Mouse (Mus musculus): ENCODE measurements around the gene Mpdz.

Gene Mpdz

GRCm38 (mm10) chr4:81280098-81280497 is 162.5 kb downstream of the Mpdz start:
- DNase-seq (ENCODE audit: low spot score) = no peak

- no peak for DNase-seq (ENCODE audit: low spot score)
Observed at GRCm38 (mm10) chr4:81279451-81279850, 163.2 kb downstream of the Mpdz start.

GRCm38 (mm10) chr4:81275957-81276715 is 166.5 kb downstream of the Mpdz start:
- DNase-seq (ENCODE audit: low spot score) = no peak

- no peak for DNase-seq (ENCODE audit: low spot score)
Observed at GRCm38 (mm10) chr4:81273067-81273466, 169.5 kb downstream of the Mpdz start.

GRCm38 (mm10) chr4:81252859-81253780 is 189.5 kb downstream of the Mpdz start:
- no peak for DNase-seq (ENCODE audit: low spot score)

- no peak for DNase-seq (ENCODE audit: low spot score)
Observed at GRCm38 (mm10) chr4:81252334-81252733, 190.3 kb downstream of the Mpdz start.

GRCm38 (mm10) chr4:81251934-81252333 is 190.7 kb downstream of the Mpdz start:
- DNase-seq (ENCODE audit: low spot score) = no peak

- DNase-seq (ENCODE audit: low spot score) = no peak
Observed at GRCm38 (mm10) chr4:81249245-81249644, 193.4 kb downstream of the Mpdz start.

GRCm38 (mm10) chr4:81236227-81236626 is 206.4 kb downstream of the Mpdz start:
- no peak for DNase-seq (ENCODE audit: low spot score)
